Mouse (Mus musculus): Measurements from ENCODE around the gene Mob3b.

- TF ChIP-seq POLR2A (IDR thresholded peaks at IDR 0.05; ENCODE audit: low read depth, low read length) (no peak), CTCF (IDR thresholded peaks at IDR 0.05; ENCODE audit: extremely low read depth, insufficient read depth, insufficient read length, insufficient replicate concordance) (no peak)
Observed at GRCm38 (mm10) chr4:35112452-35112851, 44.8 kb downstream of the Mob3b start.

All from spleen, adult 2 months (tissue).